Mouse (Mus musculus): ENCODE results near the gene Fam221b.

The Fam221b gene

DNA sequence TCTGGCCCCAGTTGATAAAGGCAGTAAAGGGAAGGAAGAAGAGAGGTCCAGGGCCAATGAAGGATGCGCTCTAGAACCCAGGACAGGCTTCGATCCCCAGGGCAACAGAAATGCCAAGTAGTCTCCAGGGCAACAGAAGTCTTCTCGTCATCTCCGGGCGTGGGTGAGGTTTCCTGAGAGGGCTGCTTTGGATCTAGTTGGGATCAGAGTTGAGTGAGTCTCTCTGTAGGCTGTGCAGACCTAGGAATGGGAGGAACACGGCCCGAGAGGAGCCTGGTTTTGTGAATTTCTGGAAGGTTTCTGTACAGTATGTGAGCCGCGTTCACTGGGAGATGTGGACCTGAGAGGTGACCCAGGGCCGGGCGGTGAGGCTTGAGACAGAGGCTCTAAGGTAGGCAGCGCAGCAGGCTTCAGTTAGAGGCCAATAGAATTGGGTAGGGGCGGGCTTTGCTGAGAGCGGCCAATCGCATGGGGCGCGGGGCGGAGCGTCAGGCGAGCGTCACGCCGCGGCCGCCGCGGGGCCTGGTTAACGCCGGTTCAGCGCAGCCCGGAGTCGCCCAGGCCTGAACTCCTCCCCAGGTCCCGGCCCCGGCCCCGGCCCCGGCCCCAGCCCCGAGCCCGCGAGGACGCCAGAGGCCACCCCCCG lies at the start of gene Fam221b, which contains the start of gene Tmem8b:
TSS of gene Fam221b (minus strand) at position 364 of the 646 bp plus-strand sequence.
TSS of gene Tmem8b (plus strand) at position 190 of the 646 bp plus-strand sequence.
- DNase-seq (ENCODE audit: low spot score): peak; percentile 94

DNA sequence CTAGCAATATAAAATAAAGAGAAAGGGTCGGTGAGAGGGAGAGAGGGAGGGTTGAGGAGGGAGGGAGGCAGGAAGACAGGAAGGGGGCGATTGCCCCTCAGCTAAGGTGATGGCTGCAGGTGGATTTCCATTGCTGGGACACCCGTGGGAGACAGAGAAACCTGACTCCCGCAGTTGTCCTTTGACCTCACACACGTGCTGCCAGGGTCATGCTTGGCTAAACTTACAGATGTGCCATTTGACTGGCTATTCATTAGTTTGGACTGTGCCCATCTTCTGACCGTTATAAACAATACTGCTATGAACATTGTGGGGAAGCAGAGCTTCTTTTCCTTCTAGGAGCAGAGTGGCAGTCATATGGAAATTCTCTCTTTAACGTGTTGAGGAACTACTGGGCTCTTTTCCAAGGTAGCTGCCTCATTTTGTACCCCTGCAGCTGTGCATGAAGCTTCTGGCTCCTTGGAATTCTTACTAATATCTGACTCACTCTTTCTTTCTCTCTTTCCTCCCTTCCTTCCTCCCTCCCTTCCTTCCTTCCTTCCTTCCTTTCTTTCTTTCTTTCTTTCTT lies 44.8 kb upstream of the Fam221b start:
- DNase-seq (ENCODE audit: low spot score): no peak

DNA sequence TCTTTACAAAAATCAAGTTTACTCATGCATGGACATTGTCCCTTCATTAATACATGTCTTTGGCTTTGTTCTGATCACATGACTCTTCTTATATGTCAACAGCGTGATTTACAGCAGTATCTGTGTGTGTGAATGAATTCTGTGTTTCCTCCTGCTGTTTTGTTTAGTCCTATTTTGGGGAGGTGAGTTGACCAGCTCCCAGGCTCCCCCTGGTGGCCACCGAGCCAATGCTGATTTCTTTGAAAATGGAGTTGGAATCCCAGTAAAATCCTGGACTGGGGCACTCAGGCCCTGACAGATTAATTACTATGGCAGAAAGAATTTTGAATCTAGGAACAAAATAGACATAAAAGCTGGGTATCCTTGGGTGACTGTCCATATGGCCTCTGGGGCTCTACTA lies 42.9 kb upstream of the Fam221b start:
- DNase-seq (ENCODE audit: low spot score): peak; percentile 83

GRCm38 (mm10) chr4:43709869-43710268 lies 40.9 kb upstream of the Fam221b start, which contains the start of gene Olfr71:
Gene Olfr71, minus strand, starts transcription at chr4:43710255.
- DNase-seq (ENCODE audit: low spot score): no peak

DNA sequence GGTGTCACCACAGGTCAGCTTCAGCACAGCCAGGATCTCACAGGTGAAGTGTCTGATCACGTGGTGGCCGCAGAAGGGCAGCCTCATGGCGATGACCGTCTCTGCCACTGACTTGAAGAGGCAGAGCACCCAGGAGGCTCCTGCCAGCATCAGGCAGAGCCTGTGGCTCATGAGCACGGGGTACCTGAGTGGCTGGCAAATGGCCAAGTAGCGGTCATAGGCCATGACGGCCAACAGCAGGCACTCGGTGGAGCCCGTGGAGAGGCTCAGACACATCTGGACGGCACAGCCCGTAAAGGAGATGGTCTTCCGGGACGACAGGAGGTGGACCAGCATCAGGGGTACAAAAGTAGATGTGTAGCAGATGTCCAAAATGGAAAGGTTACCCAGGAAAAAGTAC lies 37.0 kb upstream of the Fam221b start:
- DNase-seq (ENCODE audit: low spot score): no peak

- no peak for DNase-seq (ENCODE audit: low spot score)
These were observed 34.9 kb upstream of the Fam221b start for GRCm38 (mm10) chr4:43703851-43704250.

DNA sequence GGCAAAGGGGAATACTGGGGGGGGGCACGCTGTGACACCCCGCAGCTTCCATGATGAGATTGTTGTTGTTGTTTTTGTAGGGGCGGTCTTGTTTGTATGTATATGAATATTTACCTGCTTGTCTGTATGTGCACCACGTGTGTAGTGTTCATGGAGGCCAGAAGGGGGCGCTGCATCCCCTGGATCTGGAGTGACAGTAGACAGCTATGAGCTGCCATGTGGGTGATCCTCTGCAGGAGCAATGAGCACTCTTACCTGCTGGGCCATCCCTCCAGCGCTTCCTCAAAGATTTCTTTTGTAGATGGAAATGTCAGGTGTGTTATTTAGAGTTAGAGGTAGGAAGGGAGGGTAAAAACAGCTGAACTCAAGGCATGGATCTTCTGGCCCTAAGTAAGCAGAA lies 34.5 kb upstream of the Fam221b start:
- DNase-seq (ENCODE audit: low spot score): no peak

DNA sequence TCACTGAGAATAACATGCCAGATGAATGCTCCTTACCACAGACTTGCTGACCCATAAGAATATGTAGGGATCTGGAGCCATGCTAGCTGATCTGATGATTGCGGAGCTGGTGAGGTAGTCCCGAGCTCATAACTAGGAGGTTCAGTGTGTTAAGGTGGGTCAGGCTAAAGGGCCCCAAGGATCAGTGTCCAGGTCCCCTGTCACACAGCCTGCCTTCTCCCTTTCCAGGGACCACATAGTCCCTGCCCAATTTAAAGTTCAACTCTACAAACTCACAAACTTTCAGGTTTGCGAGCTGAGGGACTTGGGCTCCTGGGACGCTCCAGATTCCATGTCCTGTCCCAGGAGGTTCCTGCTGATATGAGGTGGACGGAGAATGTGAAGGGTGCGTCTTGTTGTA lies 31.8 kb upstream of the Fam221b start, which contains the start of gene Olfr70:
TSS of gene Olfr70 (minus strand) at position 101 of the 400 bp plus-strand sequence.
- DNase-seq (ENCODE audit: low spot score): no peak

GRCm38 (mm10) chr4:43696561-43696960 lies 27.6 kb upstream of the Fam221b start:
- no peak for DNase-seq (ENCODE audit: low spot score)

GRCm38 (mm10) chr4:43695249-43695671 lies 26.3 kb upstream of the Fam221b start:
- no peak for DNase-seq (ENCODE audit: low spot score)

- no peak for DNase-seq (ENCODE audit: low spot score)
These were observed 25.7 kb upstream of the Fam221b start for GRCm38 (mm10) chr4:43694439-43695248.

- DNase-seq (ENCODE audit: low spot score): no peak
These were observed 24.9 kb upstream of the Fam221b start for GRCm38 (mm10) chr4:43693806-43694241.

DNA sequence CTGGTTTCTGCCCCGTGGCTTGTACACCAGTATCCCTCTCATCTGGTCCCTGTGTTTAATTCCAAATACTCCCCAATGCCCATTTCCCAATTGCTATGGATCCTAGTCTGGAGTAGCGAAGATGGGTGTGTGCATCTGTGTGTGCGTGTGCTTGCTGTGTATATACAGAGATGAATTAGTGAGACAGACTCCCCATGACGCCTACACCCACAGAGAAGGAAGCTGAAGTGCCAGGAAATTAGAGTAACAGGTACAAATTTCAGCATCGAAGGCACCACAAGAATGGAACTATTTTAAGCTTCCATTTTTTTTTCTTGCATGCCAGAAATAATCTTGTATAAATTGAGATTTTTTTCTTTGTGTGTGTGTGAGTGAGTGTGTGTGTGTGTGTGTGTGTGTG lies 22.1 kb upstream of the Fam221b start:
- DNase-seq (ENCODE audit: low spot score): no peak

GRCm38 (mm10) chr4:43690021-43690420 lies 21.1 kb upstream of the Fam221b start:
- no peak for DNase-seq (ENCODE audit: low spot score)

DNA sequence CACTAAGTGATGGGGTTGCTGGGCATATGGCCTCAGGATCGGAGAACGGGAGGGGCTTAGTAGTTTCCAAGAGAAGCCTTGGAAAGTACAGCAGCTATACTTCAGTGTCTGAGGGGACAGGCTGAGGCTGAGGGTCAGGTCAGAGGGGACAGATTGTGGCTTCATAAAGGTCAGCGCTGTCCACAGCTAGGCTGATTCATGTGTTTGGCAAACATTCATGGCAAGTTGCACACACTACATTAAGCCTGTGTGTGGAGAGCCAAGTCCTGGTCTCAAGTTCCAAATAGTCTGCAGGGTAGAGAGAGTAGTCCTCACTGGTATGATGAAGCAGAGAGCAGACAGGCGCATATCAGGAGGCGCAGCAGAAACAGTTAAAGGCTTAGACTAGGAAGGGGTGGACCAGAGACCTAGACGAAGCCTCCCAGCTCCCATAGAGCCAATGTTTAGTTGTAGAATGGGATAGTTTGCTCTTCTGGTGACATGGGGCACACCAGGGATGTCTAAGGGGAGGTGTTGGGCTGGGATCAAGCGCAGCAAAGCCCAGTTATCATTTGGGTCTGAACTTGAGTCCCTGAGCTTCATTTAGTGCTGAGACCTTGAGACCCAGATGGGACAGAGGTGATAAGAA lies 10.6 kb upstream of the Fam221b start:
- DNase-seq (ENCODE audit: low spot score): no peak

GRCm38 (mm10) chr4:43678541-43678940 lies 9.6 kb upstream of the Fam221b start:
- DNase-seq (ENCODE audit: low spot score): no peak

DNA sequence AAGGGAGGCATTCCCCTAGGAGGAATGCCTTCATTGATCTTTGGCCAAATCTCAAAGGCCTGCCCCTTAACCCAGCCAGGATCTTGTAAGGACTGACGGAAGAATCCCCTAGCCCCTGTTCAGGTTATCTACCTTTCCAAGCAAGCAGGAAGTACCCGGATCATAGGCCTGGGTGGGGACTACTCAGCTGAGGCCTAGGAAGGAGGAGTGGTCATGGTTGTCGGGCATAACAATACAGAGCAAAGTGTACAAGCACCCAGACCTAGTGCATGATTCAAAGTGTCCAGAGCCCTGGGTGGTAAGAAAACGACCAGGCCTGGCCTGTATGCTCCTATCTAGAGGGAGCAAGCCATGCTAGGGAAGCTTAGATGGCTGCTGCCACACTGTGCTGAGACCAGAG lies 6.7 kb upstream of the Fam221b start:
- no peak for DNase-seq (ENCODE audit: low spot score)

- no peak for DNase-seq (ENCODE audit: low spot score)
These were observed 6.0 kb upstream of the Fam221b start for GRCm38 (mm10) chr4:43674974-43675373.

- no peak for DNase-seq (ENCODE audit: low spot score)
These were observed 4.8 kb upstream of the Fam221b start for GRCm38 (mm10) chr4:43673703-43674102.

- peak; percentile 98 for DNase-seq (ENCODE audit: low spot score)
These were observed 3.1 kb upstream of the Fam221b start for GRCm38 (mm10) chr4:43672070-43672469.

DNA sequence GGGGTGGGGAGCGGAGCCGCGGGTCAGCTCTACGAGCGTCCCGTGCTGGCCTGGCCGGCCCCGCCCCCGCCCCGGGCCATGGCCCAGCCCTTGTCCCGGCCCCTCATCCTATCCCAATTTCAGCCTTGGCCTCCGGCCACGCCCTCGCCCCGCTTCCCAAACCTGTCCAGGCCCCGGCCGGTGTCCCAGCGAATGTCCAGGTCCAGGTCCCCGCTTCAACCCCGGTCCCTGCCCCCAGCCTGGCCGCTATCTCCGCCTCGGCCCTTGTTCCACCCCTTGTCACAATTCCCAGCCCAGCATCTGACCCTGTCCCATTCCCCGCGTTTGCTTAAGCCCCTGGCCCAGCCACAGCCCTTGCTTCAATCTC lies 466 bp upstream of the Fam221b start:
- DNase-seq (ENCODE audit: low spot score): peak; percentile 74

DNA sequence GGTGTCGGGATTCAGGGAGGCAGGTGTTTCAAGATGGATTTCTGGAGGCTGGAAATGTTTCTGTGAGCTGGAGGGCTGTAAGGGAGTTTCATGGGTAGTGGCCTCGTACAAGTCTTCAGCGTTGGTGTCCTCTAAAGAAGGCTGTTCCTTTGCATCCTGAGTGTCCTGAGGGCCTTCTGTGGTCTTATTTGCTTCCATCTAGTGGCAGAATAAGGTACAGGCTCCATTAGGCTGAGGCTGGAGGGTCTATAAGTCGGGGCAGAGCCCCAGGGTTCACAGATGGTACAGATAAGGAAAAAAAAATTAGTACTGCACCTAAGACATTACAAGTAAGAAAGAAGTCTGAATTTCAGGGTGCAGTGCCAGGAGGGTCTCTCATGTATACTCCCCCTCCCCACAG lies 2.5 kb downstream of the Fam221b start:
- peak; percentile 63 for DNase-seq (ENCODE audit: low spot score)

Measured in embryo, embryonic 10.5 days (tissue).